Comparison of ENCODE assay signal across 20 mouse cellular contexts in the genomic region with DNA sequence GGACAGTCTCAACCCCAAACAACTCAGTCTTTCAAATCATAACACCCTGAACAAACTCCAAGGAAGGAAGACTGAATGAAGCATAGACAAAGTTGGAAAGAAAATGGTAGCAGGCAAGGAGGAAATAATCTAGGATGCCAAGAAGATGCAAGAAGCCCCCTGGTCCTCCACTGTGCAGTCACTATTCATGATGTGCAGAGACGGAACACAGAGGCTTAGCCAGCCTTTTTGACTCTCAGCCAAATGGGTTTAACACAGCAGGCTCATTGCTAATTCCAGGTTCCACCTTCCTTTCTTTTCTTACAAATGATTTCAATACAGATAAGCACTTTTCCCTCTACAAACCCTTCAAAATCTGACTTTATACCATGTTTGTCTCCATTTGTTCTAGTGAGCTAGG. TPM values are rescaled to one million over a fixed set of nuclear protein-coding genes. Genes with fewer than 3 reads are reported as not detected.
A peak's percentile ranks its signal among the peaks of the same experiment; 100 is the strongest.
DNase-seq lines count a peak whose midpoint lies in the region; TF ChIP-seq lines count a peak whose summit lies in the region.
"Not testable (repeated sequence)": the region's sequence is repeated elsewhere in the genome, so short reads cannot be mapped to it uniquely, and the experiment has no call there.
"Had no signal": no experiment of that assay in that cellular context is flagged by ENCODE, and none has a peak within 500 bp of the region (broad histone marks: within the 10 kb centered on the region; RNA-seq: fewer than 3 reads in every experiment).

No protein-coding gene starts in this region.

- H3K4me1 ChIP-seq in kidney, adult 2 months (ENCODE audit: control insufficient read depth, insufficient read depth, low read length): not testable (repeated sequence)

- not testable (repeated sequence) for TF ChIP-seq CTCF in kidney, adult 2 months (conservative IDR thresholded peaks at IDR 0.05; ENCODE audit: insufficient read depth, insufficient read length, low read depth, low read length)

- H3K4me3 ChIP-seq in kidney, adult 2 months (ENCODE audit: insufficient read depth, low read depth, low read length): not testable (repeated sequence)

- H3K36me3 ChIP-seq in kidney, adult 2 months (ENCODE audit: control insufficient read depth, insufficient read depth, low read length): not testable (repeated sequence)

- TF ChIP-seq POLR2A in kidney, adult 2 months (IDR thresholded peaks at IDR 0.05; ENCODE audit: low read depth, low read length): not testable (repeated sequence)

- 83% methylated on average over 1 of the region's 1 CpGs for WGBS in kidney, adult 2 months

- peak; percentile 14 for DNase-seq in gastrocnemius, postnatal 25 days
- peak; percentile 16 for DNase-seq in heart, adult 8-10 months (ENCODE audit: low spot score)
- peak; percentile 22 for DNase-seq in kidney, adult 2 months
- DNase-seq in kidney, postnatal 10 days: peak; percentile 9

- H3K27ac ChIP-seq in kidney, adult 2 months (ENCODE audit: insufficient read depth, low read depth, low read length): not testable (repeated sequence)

- H3K27me3 ChIP-seq in kidney, adult 2 months (replicated peaks; ENCODE audit: control insufficient read depth, insufficient read depth, low read length): not testable (repeated sequence)

RNA-seq across cellular contexts. Expression of a gene that starts 1.7 kb away (rescaled TPM):
- total RNA-seq in gastrocnemius, postnatal 25 days (2021): not detected
- total RNA-seq in heart, adult 8-10 months (2022): not detected
- 0.08 and 0.30 TPM in 2 replicates for polyA plus RNA-seq in kidney, adult 2 months (2012; rRNA removed)
- total RNA-seq: adrenal gland, adult 2 months; adrenal gland, postnatal 10 days; adrenal gland, postnatal 25 days; adrenal gland, postnatal 4 days; forebrain, postnatal 0 days had no signal
- polyA plus RNA-seq: adrenal gland, adult 2 months; brain, embryonic 14.5 days; cortical plate, adult 2 months; embryonic facial prominence, embryonic 10.5 days; embryonic facial prominence, embryonic 12.5 days; embryonic facial prominence, embryonic 14.5 days; forebrain, embryonic 11.5 days; forebrain, embryonic 13.5 days; forebrain, embryonic 15.5 days; forebrain, postnatal 0 days had no signal

RNA-seq across cellular contexts. Expression of a gene that starts 14.7 kb away (rescaled TPM):
- not detected for total RNA-seq in gastrocnemius, postnatal 25 days (2021)
- not detected for total RNA-seq in heart, adult 8-10 months (2022)
- polyA plus RNA-seq in kidney, adult 2 months (2012; rRNA removed): 0.39 and 0.50 TPM in 2 replicates
- total RNA-seq: adrenal gland, adult 2 months; adrenal gland, postnatal 25 days; ES-E14; forebrain, postnatal 0 days; MEL had no signal
- polyA plus RNA-seq: adrenal gland, adult 2 months; brain, embryonic 14.5 days; cortical plate, adult 2 months; embryonic facial prominence, embryonic 10.5 days; embryonic facial prominence, embryonic 12.5 days; embryonic facial prominence, embryonic 14.5 days; forebrain, embryonic 11.5 days; forebrain, embryonic 13.5 days; forebrain, embryonic 15.5 days; forebrain, postnatal 0 days had no signal

RNA-seq across cellular contexts. Expression of a gene that starts 20.5 kb away (rescaled TPM):
- not detected for total RNA-seq in gastrocnemius, postnatal 25 days (2021)
- total RNA-seq in heart, adult 8-10 months (2022): not detected
- polyA plus RNA-seq in kidney, adult 2 months (2012; rRNA removed): not detected in 2 replicates
- total RNA-seq: adrenal gland, adult 2 months; adrenal gland, postnatal 10 days; adrenal gland, postnatal 25 days; adrenal gland, postnatal 4 days; ES-E14; forebrain, postnatal 0 days; MEL had no signal
- polyA plus RNA-seq: adrenal gland, adult 2 months; brain, embryonic 14.5 days; C2C12; cortical plate, adult 2 months; embryonic facial prominence, embryonic 10.5 days; embryonic facial prominence, embryonic 12.5 days; embryonic facial prominence, embryonic 14.5 days; forebrain, embryonic 11.5 days; forebrain, embryonic 13.5 days; forebrain, embryonic 15.5 days; forebrain, postnatal 0 days had no signal

RNA-seq across cellular contexts. Expression of a gene that starts 38.1 kb away (rescaled TPM):
- not detected for total RNA-seq in gastrocnemius, postnatal 25 days (2021)
- not detected for total RNA-seq in heart, adult 8-10 months (2022)
- polyA plus RNA-seq in kidney, adult 2 months (2012; rRNA removed): 0.06 and 0.10 TPM in 2 replicates
- total RNA-seq: adrenal gland, adult 2 months; adrenal gland, postnatal 10 days; adrenal gland, postnatal 25 days; adrenal gland, postnatal 4 days; ES-E14; forebrain, postnatal 0 days; MEL had no signal
- polyA plus RNA-seq: adrenal gland, adult 2 months; brain, embryonic 14.5 days; C2C12; cortical plate, adult 2 months; embryonic facial prominence, embryonic 10.5 days; embryonic facial prominence, embryonic 12.5 days; embryonic facial prominence, embryonic 14.5 days; forebrain, embryonic 11.5 days; forebrain, embryonic 13.5 days; forebrain, embryonic 15.5 days; forebrain, postnatal 0 days had no signal
